Mouse (Mus musculus) midbrain, embryonic 11.5 days (tissue): ENCODE measurements around the gene St7. TPM values are rescaled to one million over a fixed set of nuclear protein-coding genes. Genes with fewer than 3 reads are reported as not detected.

ENCODE experiments used
- ATAC-seq: fragments of 200-750 bp; cut with Nextera tagmentation; 2 replicates; pipeline ENCODE4 v1.8.0; 2017; ENCODE audit warnings: moderate TSS enrichment, moderate library complexity; ENCODE audit not compliant: low FRiP score
- DNase-seq: peaks from one replicate; pipeline ENCODE4 v3.0.0; 2015; ENCODE audit warnings: low spot score; ENCODE audit errors: missing footprints
- H3K27ac ChIP-seq: fragments of 300-500 bp; sonication (generic); 2 replicates; pipeline ENCODE4 v1.5.1; 2014; ENCODE audit warnings: low read depth, low read length
- H3K27me3 ChIP-seq: fragments of 300-500 bp; sonication (generic); 2 replicates; pipeline ENCODE4 v1.6.1; 2014; ENCODE audit warnings: mild to moderate bottlenecking, low read length, moderate library complexity, mixed read lengths; ENCODE audit not compliant: control insufficient read depth, insufficient read depth
- H3K36me3 ChIP-seq: fragments of 300-500 bp; sonication (generic); 2 replicates; pipeline ENCODE4 v1.6.1; 2014; ENCODE audit warnings: mild to moderate bottlenecking, low read length, moderate library complexity, mixed read lengths; ENCODE audit not compliant: control insufficient read depth, insufficient read depth
- H3K4me1 ChIP-seq: fragments of 300-500 bp; sonication (generic); 2 replicates; pipeline ENCODE4 v1.6.1; 2014; ENCODE audit warnings: low read length; ENCODE audit not compliant: control insufficient read depth, insufficient read depth
- H3K4me2 ChIP-seq: fragments of 300-500 bp; sonication (generic); 2 replicates; pipeline ENCODE4 v1.6.1; 2014; ENCODE audit warnings: mild to moderate bottlenecking, moderate library complexity
- H3K4me3 ChIP-seq: fragments of 300-500 bp; sonication (generic); 2 replicates; pipeline ENCODE4 v1.5.1; 2014; ENCODE audit warnings: low read depth, low read length
- H3K9ac ChIP-seq: fragments of 300-500 bp; sonication (generic); 2 replicates; pipeline ENCODE4 v1.6.1; 2014; ENCODE audit warnings: low read length
- H3K9me3 ChIP-seq: fragments of 300-500 bp; sonication (generic); 2 replicates; pipeline ENCODE4 v1.6.1; 2016; ENCODE audit warnings: low read length; ENCODE audit not compliant: control insufficient read depth
- WGBS: fragments of 180-500 bp; shearing (Covaris S2); extraction: QIAGEN DNeasy Blood & Tissue Kit; methylation state at CpG from one replicate; pipeline ENCODE4 v1.1.7; 2014; 5-methylcytosine and 5-hydroxymethylcytosine counted together
- polyA plus RNA-seq: library from polyadenylated mRNA; unstranded; fragments of >200 nt; fragmentation: Nextera tagmentation; extraction: Ambion mirVana; gene quantifications from 2 replicates; pipeline ENCODE4 v1.2.1, GENCODE M21; 2014

St7 gene
- polyA plus RNA-seq, 1 experiment from 2014 or later: 36.6 TPM

GRCm38 (mm10) chr6:17811063-17811462 lies 118.3 kb downstream of the St7 start:
- Histone ChIP-seq H3K9me3 (no peaks in the 10 kb centered on the region), H3K27me3 (no peaks in the 10 kb centered on the region), H3K4me1 (peaks cover 7% of the 10 kb centered on the region), H3K9ac (no peak overlapping the region), H3K4me2 (no peak overlapping the region), H3K4me3 (no peak overlapping the region), H3K27ac (no peak overlapping the region), H3K36me3 (no peaks in the 10 kb centered on the region)
- WGBS: 77% methylated on average over 2 of the region's 2 CpGs
- DNase-seq (no peak), ATAC-seq (no peak)

- Histone ChIP-seq H3K27ac (no peak overlapping the region), H3K27me3 (no peaks in the 10 kb centered on the region), H3K4me3 (no peak overlapping the region), H3K9ac (no peak overlapping the region), H3K4me2 (no peak overlapping the region), H3K4me1 (peaks cover 5% of the 10 kb centered on the region), H3K9me3 (no peaks in the 10 kb centered on the region), H3K36me3 (no peaks in the 10 kb centered on the region)
- ATAC-seq (no peak), DNase-seq (peak; percentile 72)
These were observed 118.8 kb downstream of the St7 start for GRCm38 (mm10) chr6:17811531-17811930.

- ATAC-seq: no peak
- H3K9ac ChIP-seq: no peak overlapping the region
- no peaks in the 10 kb centered on the region for H3K36me3 ChIP-seq
- H3K27ac ChIP-seq: no peak overlapping the region
- WGBS: 63% methylated on average over 2 of the region's 2 CpGs
- no peaks in the 10 kb centered on the region for H3K4me1 ChIP-seq
- H3K4me3 ChIP-seq: no peak overlapping the region
- no peaks in the 10 kb centered on the region for H3K9me3 ChIP-seq
- H3K4me2 ChIP-seq: no peak overlapping the region
- H3K27me3 ChIP-seq: no peaks in the 10 kb centered on the region
- no peak for DNase-seq
These were observed 121.4 kb downstream of the St7 start for GRCm38 (mm10) chr6:17814074-17814649.

GRCm38 (mm10) chr6:17816865-17817435 lies 124.2 kb downstream of the St7 start:
- H3K27me3 ChIP-seq: no peaks in the 10 kb centered on the region
- 0 out of 2 replicates have a peak, but pooled peaks have one; percentile 7 for ATAC-seq

GRCm38 (mm10) chr6:17823614-17824013 lies 130.9 kb downstream of the St7 start:
- Histone ChIP-seq H3K9me3 (no peaks in the 10 kb centered on the region), H3K36me3 (no peaks in the 10 kb centered on the region), H3K4me2 (no peak overlapping the region), H3K9ac (no peak overlapping the region), H3K4me3 (no peak overlapping the region), H3K27ac (no peak overlapping the region), H3K4me1 (no peaks in the 10 kb centered on the region), H3K27me3 (no peaks in the 10 kb centered on the region)
- no peak for ATAC-seq
- no peak for DNase-seq
- WGBS: 97% methylated on average over 2 of the region's 2 CpGs

More at GRCm38 (mm10) chr6:17816865-17817435, 124.2 kb downstream of the St7 start:
- no peaks in the 10 kb centered on the region for H3K4me1 ChIP-seq
- H3K4me3 ChIP-seq: no peak overlapping the region
- H3K4me2 ChIP-seq: no peak overlapping the region
- H3K9ac ChIP-seq: no peak overlapping the region
- H3K9me3 ChIP-seq: no peaks in the 10 kb centered on the region
- WGBS: 38% methylated on average over 3 of the region's 3 CpGs
- H3K36me3 ChIP-seq: no peaks in the 10 kb centered on the region
- H3K27ac ChIP-seq: no peak overlapping the region
- DNase-seq: no peak

- DNase-seq: no peak
- no peak for ATAC-seq
- H3K4me2 ChIP-seq: no peak overlapping the region
- 100% methylated on average over 1 of the region's 1 CpGs for WGBS
- H3K9ac ChIP-seq: no peak overlapping the region
- no peaks in the 10 kb centered on the region for H3K4me1 ChIP-seq
- H3K27me3 ChIP-seq: no peaks in the 10 kb centered on the region
- H3K36me3 ChIP-seq: no peaks in the 10 kb centered on the region
- no peaks in the 10 kb centered on the region for H3K9me3 ChIP-seq
- H3K27ac ChIP-seq: no peak overlapping the region
- H3K4me3 ChIP-seq: no peak overlapping the region
These were observed 132.0 kb downstream of the St7 start for GRCm38 (mm10) chr6:17824735-17825134.

GRCm38 (mm10) chr6:17828382-17828781 lies 135.6 kb downstream of the St7 start:
- ATAC-seq: no peak
- no peak overlapping the region for H3K4me3 ChIP-seq
- H3K4me2 ChIP-seq: no peak overlapping the region
- 0 out of 2 replicates have a peak, but pooled peaks cover 2% of the 10 kb centered on the region for H3K36me3 ChIP-seq
- H3K27ac ChIP-seq: no peak overlapping the region
- H3K27me3 ChIP-seq: no peaks in the 10 kb centered on the region
- WGBS: 89% methylated on average over 4 of the region's 4 CpGs
- no peak overlapping the region for H3K9ac ChIP-seq
- H3K9me3 ChIP-seq: no peaks in the 10 kb centered on the region; the same call in 1 of the 2 replicates
- DNase-seq: no peak
- H3K4me1 ChIP-seq: no peaks in the 10 kb centered on the region

- DNase-seq: no peak
- WGBS: 92% methylated on average over 1 of the region's 1 CpGs
These were observed 137.2 kb downstream of the St7 start for GRCm38 (mm10) chr6:17829981-17830380.

GRCm38 (mm10) chr6:17834493-17834892 lies 141.8 kb downstream of the St7 start:
- H3K9me3 ChIP-seq: no peaks in the 10 kb centered on the region; the same call in 1 of the 2 replicates
- H3K27me3 ChIP-seq: no peaks in the 10 kb centered on the region
- no peaks in the 10 kb centered on the region for H3K4me1 ChIP-seq
- H3K27ac ChIP-seq: no peak overlapping the region
- no peak overlapping the region for H3K4me3 ChIP-seq
- DNase-seq (peak; percentile 89), ATAC-seq (no peak)
- H3K4me2 ChIP-seq: no peak overlapping the region
- H3K9ac ChIP-seq: no peak overlapping the region
- WGBS: 38% methylated on average over 7 of the region's 7 CpGs
- 0 out of 2 replicates have a peak, but pooled peaks cover 2% of the 10 kb centered on the region for H3K36me3 ChIP-seq

More at GRCm38 (mm10) chr6:17829981-17830380, 137.2 kb downstream of the St7 start:
- H3K4me2 ChIP-seq: no peak overlapping the region
- H3K27me3 ChIP-seq: no peaks in the 10 kb centered on the region
- H3K27ac ChIP-seq: no peak overlapping the region
- no peak overlapping the region for H3K9ac ChIP-seq
- H3K9me3 ChIP-seq: no peaks in the 10 kb centered on the region; the same call in 1 of the 2 replicates
- H3K4me1 ChIP-seq: no peaks in the 10 kb centered on the region
- ATAC-seq: no peak
- no peak overlapping the region for H3K4me3 ChIP-seq
- H3K36me3 ChIP-seq: 0 out of 2 replicates have a peak, but pooled peaks cover 2% of the 10 kb centered on the region
